Mouse (Mus musculus) hematopoietic stem cell, adult 5-6 weeks (primary cell): ENCODE data around the gene Rplp2. TPM values are rescaled to one million over a fixed set of nuclear protein-coding genes. Genes with fewer than 3 reads are reported as not detected.

Experiments
- ATAC-seq, 2 experiments: fragments of 125-278 bp in 1 of 2; replicated peaks in 1 of 2; 2 replicates each; pipeline ENCODE4 v1.8.0; 2016 to 2017; ENCODE audit warnings: inconsistent platforms in 2 of 2, mild to moderate bottlenecking in 2 of 2, moderate number of reproducible peaks in 2 of 2, low read depth in 1 of 2, moderate TSS enrichment in 1 of 2; ENCODE audit not compliant: low FRiP score in 2 of 2, poor library complexity in 2 of 2, severe bottlenecking in 2 of 2, insufficient read depth in 1 of 2, low TSS enrichment in 1 of 2
- total RNA-seq: library from RNA; stranded (forward); fragments of 172-1452, 232-1000 nt; gene quantifications from 2 replicates; pipeline ENCODE4 v1.2.3, GENCODE M21; 2017

Gene Rplp2
- total RNA-seq, 1 experiment from 2014 or later = 1,528 TPM

- ATAC-seq = no peak
Measured at GRCm38 (mm10) chr7:141429310-141429709, 17.9 kb upstream of the Rplp2 start, which contains the start of gene Cend1. Gene Cend1 (minus strand): TSS chr7:141429491.

- no peak for ATAC-seq
Measured at GRCm38 (mm10) chr7:141429840-141430584, 17.2 kb upstream of the Rplp2 start.

GRCm38 (mm10) chr7:141430585-141431240, 16.5 kb upstream of the Rplp2 start:
- no peak for ATAC-seq

GRCm38 (mm10) chr7:141431434-141432185, 15.6 kb upstream of the Rplp2 start:
- no peak for ATAC-seq

GRCm38 (mm10) chr7:141432186-141432611, 15.0 kb upstream of the Rplp2 start:
- peak in 1 of 2 experiments; percentile 33; a peak in 2 of 4 replicates for ATAC-seq

- no peak for ATAC-seq
Measured at GRCm38 (mm10) chr7:141432741-141433516, 14.2 kb upstream of the Rplp2 start.

- ATAC-seq = no peak
Measured at GRCm38 (mm10) chr7:141433517-141434400, 13.4 kb upstream of the Rplp2 start.

- no peak for ATAC-seq
Measured at GRCm38 (mm10) chr7:141434464-141434863, 12.7 kb upstream of the Rplp2 start.

- peak; percentile 55 to 60 for ATAC-seq
Measured at GRCm38 (mm10) chr7:141435129-141435855, 11.9 kb upstream of the Rplp2 start.

- no peak for ATAC-seq
Measured at GRCm38 (mm10) chr7:141435856-141436522, 11.2 kb upstream of the Rplp2 start.

GRCm38 (mm10) chr7:141436523-141436892, 10.7 kb upstream of the Rplp2 start:
- ATAC-seq = no peak

- peak; percentile 64 to 89 for ATAC-seq
Measured at GRCm38 (mm10) chr7:141437178-141438120, 9.7 kb upstream of the Rplp2 start, which contains the start of gene Slc25a22. Gene Slc25a22 (minus strand): TSS chr7:141437892.

GRCm38 (mm10) chr7:141438201-141438968, 8.8 kb upstream of the Rplp2 start:
- ATAC-seq = no peak
